Mouse (Mus musculus): ENCODE measurements around the gene Ntrk1. TPM values are rescaled to one million over a fixed set of nuclear protein-coding genes. Genes with fewer than 3 reads are reported as not detected.

Ntrk1 gene
- total RNA-seq, 2 experiments from 2014 or later, result not detected

DNA sequence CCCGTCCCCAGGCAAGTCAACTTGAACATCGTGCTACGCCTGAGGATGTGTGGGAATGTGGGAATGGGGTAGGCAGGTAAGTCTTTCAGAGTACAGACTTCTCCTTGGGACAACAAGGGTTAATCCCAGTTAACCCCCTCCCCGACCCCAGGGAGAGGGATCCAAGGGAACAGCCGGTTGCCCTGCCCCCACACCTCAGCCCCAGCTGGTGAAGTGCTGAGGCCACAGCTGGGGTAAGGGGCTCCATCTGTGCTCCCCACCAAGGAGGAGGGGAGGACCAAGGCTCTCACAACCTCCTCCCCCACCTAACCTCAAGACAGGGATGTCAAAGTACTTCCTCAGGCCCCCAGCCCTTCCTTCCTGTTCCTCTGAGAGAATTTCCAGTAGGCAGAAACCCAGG, 5.2 kb downstream of the Ntrk1 start:
- ATAC-seq (replicated peaks; ENCODE audit: low FRiP score, low TSS enrichment, poor library complexity, severe bottlenecking), result no peak

DNA sequence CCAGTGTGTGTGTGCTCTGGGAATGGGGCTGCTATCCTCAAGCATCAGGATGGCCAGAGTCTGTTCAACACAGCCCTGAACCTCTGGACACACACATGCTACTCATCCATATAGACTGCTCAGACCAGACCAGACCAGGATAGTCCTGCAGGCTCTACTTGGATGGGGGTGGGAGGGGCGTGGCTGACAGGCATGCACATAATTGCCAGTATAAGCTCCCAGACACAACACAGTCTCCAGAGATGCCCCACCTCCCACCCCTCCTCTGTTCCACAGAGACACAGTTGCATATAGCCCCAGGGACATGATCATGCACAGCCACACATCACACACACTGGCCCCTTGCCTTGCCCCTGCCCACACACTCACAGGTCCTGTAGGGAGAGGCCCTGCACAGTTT, 5.7 kb downstream of the Ntrk1 start:
- no peak for ATAC-seq (replicated peaks; ENCODE audit: low FRiP score, low TSS enrichment, poor library complexity, severe bottlenecking)

DNA sequence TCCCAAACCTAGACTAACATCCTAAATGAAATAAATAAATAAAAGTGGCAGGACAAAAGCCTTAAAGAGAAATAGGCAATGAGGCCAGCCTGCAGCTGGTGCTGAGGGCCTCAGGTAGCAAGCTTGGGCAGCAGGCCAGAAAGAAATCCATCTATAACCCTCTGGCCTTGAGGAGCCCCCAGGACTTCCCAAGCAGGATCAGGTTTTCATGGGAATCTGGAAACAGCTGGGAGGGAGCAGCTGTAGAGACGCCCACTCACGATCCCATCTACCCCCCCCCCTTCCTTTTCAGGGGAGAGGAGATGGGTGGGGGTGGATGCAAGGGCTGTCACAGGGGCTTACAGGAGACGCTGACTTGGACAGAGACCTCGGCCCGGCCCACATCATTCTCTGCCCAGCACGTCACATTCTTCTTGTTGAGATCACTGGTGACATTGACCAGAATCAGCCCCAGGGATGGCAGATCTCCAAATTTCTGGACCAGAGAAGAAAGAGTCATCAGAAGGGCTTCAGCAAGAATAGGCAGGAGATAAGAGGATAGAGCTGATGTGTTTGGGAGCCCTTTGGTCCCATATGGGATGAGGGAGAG, 9.2 kb downstream of the Ntrk1 start:
- ATAC-seq (replicated peaks; ENCODE audit: low FRiP score, low TSS enrichment, poor library complexity, severe bottlenecking), result no peak

DNA sequence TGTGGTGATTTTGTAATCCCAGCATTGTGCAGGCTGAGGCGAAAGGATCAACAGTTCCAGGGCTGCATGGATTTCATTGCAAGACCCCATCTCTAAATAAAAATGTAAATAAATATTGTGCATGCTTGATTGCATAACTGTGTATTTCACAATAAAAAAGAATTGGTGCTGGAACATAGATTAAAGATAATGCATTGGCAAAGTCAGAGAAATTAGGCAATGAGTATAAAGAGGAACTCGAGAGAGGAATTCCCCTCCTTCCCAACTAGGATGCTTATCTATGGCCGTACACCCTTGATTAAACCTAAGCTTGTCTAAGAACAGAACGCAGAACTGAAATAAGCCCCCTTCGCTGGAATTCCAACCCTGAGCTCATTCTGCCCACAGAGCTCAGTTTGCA, 9.8 kb downstream of the Ntrk1 start:
- no peak for ATAC-seq (replicated peaks; ENCODE audit: low FRiP score, low TSS enrichment, poor library complexity, severe bottlenecking)

DNA sequence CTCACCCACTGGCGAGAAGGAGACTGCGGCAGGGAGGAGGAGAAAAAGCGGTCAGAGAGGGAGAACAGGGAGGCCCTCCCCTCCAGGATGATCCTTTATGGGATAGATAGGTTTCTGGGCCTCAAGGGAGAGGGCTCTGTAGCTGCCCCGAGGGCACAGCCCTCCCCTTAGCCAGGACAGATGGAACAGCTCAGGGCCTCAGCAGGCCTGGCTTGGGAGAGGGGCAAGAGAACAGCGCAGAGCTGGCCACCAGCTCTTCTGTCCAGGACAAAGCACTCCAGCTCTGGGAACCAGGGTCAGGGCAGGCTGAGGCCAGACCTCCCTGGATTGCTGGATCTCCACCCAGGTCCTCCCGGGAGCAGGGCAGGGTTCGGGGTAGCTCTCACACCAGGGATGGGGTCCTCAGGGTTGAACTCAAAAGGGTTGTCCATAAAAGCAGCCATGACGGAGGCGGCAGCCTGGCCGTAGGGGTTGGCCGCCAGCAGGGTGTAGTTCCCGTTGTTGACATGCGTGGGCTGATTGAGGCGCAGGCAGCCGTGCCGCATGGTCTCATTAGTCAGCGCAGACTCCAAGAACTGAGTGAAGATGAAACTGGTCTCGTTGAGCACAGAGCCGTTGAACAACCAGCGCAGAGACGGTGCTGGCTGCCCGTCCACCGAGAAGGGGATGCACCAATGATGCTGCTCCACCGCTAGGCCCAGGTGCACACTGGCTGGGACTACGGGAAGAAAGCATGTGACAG, 11.5 kb downstream of the Ntrk1 start:
- ATAC-seq (replicated peaks; ENCODE audit: low FRiP score, low TSS enrichment, poor library complexity, severe bottlenecking), result no peak; the same call in 1 of the 2 replicates

DNA sequence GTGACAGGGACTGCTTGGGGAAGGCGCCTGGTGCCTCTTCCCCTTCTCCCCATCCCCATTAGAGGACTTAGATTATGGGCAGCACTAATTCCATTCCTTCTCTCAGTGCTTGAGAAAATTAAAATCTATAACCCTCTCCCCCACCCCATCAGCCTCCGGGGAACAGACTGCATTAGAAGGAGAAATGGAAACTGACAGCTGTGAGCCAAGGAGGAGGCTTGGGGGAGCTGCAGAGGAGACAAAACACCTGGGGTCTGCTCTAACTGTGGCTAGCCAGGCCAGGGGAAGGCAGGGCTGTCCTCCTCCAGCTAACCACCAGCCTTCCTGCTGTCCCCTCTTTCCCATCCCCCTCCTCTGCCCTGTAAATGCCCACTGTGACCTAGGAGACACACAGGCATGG, 15.9 kb downstream of the Ntrk1 start:
- no peak for ATAC-seq (replicated peaks; ENCODE audit: low FRiP score, low TSS enrichment, poor library complexity, severe bottlenecking)

DNA sequence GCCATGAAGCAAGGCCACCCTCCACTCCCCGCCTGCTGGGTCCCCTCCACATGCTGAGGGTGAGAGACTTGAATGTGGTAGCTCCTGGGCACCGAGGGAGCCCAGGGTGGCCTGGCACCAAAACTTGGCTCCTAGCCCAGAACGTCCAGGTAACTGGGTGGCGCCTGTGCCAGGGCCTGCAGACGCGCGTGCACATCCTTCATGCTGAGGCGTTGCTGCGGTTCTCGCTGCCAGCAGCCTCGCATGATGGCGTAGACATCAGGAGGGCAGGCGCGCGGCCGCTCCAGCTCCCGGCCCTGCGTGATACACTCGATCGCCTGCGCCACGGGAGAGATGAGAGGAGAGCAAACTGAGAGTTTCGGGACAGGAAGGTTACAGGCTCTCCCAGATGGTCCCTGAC, 16.7 kb downstream of the Ntrk1 start:
- no peak for ATAC-seq (replicated peaks; ENCODE audit: low FRiP score, low TSS enrichment, poor library complexity, severe bottlenecking)

DNA sequence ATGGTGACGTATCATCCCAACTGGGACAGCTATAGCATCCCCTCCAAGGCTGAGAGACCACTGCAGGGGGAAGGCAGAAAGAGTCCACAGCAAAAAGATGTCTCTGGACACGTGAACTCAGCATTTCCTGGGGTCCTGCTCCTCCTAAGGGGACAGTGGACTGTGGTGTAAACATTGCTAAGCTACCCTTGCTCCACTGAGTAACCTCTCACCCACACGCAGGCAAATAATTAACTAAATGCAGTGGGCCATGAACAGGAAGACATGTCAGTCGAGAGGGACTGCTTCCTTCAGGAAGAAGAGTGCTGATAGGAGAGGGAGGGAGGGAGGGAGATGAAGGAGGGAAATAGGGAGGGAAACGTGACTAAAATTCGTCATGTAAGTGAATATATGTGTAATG, 23.9 kb downstream of the Ntrk1 start:
- no peak for ATAC-seq (replicated peaks; ENCODE audit: low FRiP score, low TSS enrichment, poor library complexity, severe bottlenecking)

DNA sequence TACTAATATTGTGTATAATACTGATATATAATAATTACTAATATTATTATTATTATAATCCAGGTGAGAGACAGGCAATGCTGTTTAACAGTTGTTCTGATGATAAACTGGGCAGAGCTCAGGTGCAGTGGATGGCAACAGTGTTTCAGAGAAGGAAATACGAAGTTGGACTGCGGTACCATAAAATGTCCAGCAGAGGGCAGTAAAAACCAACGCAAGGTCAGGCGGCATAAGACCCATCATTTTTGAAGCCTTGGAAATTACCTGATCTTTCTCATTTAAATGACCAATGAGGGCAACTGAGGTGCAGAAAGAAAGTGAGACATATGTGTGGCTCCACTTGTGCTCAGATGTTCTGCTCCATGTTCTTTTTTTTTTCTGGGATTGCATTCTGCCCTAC, 24.7 kb downstream of the Ntrk1 start:
- ATAC-seq (replicated peaks; ENCODE audit: low FRiP score, low TSS enrichment, poor library complexity, severe bottlenecking), result 0 out of 2 replicates have a peak, but pooled peaks have one; percentile 41

DNA sequence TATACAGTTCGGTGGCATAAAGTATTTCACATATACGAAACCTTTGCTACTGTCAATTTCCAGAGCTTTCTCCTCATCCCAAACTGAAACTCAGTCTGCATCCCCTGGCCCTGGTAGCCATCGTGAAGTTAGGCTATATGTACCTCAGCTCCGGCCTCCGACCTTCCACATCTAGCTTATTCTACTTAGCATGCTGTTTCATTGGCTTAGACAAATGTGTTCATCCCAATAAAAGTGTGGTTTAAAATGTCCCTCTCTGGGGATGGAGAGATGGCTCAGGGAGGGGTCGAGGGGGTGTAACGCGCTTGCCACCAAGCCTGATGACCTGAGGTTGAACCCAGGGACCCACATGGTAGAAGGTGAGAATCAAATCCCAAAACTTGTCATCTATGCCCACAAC, 25.5 kb downstream of the Ntrk1 start:
- no peak for ATAC-seq (replicated peaks; ENCODE audit: low FRiP score, low TSS enrichment, poor library complexity, severe bottlenecking)

DNA sequence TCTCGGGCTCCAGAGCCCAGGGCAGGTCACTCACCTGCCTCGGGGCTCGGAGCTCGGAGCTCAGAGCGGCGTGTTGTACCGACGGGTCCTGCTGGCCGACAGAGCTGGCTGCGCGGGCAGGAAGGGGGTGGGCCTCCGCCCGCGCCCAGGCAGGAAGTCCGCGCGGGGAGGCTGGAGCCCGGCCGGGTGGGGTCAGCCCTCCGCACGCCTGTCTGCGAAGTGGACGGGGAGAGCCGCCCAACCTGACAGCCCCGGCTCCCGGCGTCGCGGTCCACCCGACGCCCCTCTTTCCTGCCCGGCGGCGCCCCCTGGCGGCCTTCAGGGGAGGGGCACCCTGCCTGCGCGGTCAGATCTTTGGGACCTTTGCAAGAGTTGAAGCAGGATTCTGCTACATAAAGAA, 26.1 kb downstream of the Ntrk1 start:
- ATAC-seq (replicated peaks; ENCODE audit: low FRiP score, low TSS enrichment, poor library complexity, severe bottlenecking), result peak; percentile 61

DNA sequence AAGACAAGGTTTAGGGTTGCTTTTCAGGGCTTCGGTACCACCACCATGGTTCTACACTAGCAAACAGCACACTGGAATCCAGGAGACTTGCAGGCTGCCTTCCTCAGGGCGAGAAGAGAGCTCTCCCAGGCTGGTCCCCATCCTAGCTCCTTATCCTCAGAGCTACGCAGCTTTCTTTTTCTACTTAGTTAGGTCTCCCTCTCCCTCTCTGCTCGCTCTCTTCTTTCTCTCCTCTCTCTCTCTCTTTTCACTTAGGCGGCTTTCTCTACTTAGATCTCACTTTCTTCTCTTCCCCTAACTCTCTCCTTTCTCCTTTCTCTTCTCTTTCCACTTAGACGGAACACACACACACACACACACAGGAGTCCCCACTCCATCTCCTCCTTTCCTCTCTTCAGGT, 26.5 kb downstream of the Ntrk1 start:
- ATAC-seq (replicated peaks; ENCODE audit: low FRiP score, low TSS enrichment, poor library complexity, severe bottlenecking), result no peak

DNA sequence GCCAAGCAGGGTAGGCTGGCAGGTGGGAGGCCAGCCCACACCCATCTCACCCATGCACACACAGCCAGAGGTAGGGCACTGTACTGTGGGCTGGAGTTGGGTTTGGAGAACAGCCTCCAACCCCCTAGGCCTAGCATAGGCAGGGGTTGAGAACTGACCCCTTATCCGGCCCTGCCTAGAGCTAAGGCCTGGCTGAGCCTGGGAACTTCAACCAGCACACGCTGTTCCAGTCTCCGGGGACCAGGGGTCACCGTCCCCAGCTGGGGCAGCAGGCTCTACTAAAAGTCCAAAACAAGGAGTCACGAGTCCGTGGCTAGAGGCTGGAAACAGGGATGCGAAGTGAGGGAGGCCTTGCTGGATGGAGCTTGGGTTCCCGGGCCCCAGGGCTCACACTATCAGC, 27.2 kb downstream of the Ntrk1 start:
- ATAC-seq (replicated peaks; ENCODE audit: low FRiP score, low TSS enrichment, poor library complexity, severe bottlenecking), result no peak

DNA sequence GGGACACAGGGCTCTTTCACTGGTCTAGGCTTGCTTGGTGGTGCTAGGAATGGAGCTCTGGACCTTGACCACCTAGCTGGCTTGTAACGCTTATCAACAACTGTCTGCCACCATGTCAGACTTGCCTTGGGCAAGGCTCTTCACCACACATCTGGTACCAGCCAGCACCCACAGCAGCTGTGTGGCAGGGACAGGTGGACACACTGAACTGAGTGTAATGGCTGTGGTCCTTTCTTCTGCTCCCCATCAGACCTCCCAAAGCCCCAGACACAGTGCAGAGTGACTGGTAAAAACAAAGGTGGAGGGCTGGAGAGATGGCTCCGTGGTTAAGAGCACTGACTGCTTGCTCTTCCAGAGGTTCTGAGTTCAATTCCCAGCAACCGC, 28.7 kb downstream of the Ntrk1 start:
- no peak for ATAC-seq (replicated peaks; ENCODE audit: low FRiP score, low TSS enrichment, poor library complexity, severe bottlenecking)

DNA sequence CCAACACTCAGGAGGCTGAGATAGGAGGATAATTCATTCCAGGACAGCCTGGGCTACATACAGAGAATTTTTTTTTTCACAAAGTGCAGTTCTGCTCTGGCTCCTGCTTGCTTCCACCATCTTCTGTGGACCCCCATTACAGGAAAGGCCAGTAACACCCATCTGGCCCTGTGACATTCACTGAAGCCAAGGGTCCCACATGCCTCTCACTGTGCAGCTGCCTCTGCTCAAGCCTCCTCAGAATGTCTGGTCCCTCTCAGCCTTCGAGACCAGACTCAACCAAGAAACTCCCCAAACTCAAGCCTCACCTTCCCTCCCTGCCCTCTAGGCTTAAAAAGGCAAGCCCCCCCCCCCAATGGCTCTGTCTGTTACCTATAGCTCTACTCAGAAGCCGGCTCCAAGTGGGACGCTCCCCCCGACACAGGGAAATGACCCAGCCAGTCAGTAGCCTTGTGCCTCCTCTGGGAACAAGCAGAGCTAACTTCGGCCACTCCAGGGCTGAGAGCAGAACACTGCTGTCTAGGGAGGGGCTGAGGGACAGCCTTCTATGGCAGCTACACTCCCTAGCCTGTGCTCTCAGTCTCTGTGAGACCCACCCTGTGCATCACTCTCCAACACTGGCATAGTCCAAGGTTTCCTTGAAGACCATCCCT, 29.2 kb downstream of the Ntrk1 start:
- no peak for ATAC-seq (replicated peaks; ENCODE audit: low FRiP score, low TSS enrichment, poor library complexity, severe bottlenecking)

DNA sequence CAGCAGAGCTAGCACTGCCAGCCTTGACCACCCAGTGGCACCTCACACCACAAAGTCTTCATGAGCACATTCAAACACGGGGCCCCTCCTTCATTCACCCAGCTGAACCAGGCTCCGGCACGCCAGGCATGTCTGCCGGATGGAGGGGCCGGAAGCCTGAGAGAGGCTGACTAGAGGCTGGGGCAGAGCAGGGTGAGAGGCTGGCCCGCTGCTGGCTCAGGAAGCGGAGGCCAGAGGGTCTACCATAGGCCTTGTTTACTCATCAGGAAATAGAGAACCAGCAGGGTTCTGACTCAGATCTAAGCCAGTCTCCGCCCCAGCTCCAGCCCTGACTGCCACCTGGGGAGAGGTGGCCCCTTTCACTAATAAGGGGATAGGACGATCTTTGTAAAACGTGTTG, 29.9 kb downstream of the Ntrk1 start:
- 0 out of 2 replicates have a peak, but pooled peaks have one; percentile 11 for ATAC-seq (replicated peaks; ENCODE audit: low FRiP score, low TSS enrichment, poor library complexity, severe bottlenecking)

DNA sequence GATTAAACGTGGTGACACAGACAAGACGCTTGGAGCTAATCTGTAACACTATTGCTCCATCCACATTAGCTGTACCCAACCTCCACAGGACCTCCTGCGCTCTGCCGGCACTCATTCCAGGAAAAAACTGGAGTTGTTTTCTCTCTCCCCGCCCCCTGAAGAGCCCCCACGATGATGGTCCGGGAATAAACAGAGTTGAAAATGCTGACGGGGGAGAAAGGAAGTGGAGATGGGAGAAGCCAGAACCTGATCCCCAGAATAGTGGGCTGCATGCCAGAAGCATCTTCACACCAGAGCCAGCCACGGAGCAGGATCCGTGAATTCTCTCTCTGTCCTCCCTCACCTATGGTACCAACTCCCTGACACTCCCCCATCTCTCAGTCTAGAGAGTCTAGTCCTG, 30.5 kb downstream of the Ntrk1 start:
- no peak for ATAC-seq (replicated peaks; ENCODE audit: low FRiP score, low TSS enrichment, poor library complexity, severe bottlenecking)

DNA sequence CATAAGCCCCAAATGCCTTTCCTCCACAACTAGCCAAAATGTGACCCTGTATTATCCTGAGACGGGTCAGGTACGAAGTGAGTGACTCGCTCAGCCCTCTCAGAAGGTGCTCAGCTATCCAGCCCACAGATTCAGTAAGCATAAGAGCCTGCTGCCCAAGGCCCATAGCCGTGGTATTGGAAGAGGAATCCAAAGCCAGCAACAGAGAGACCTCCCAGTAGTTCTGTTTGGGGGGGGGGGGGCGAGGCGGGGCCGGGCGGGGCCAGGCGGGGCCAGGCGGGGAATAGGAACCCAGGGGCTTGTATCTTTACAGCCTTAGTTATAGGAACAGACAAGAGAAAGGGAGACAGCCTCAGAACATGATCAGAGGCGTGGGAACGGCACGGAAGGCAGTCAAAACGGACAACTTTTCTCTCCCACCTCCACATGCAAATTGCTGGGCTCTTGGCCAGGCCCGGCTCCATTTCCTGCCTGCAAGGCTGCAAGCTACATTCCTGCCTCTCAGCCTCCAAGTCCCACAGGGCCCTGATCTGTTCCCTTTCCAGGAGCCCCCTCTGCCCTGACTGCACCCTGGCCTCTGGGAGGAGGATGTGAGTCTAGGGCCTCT, 31.2 kb downstream of the Ntrk1 start:
- ATAC-seq (replicated peaks; ENCODE audit: low FRiP score, low TSS enrichment, poor library complexity, severe bottlenecking), result no peak

DNA sequence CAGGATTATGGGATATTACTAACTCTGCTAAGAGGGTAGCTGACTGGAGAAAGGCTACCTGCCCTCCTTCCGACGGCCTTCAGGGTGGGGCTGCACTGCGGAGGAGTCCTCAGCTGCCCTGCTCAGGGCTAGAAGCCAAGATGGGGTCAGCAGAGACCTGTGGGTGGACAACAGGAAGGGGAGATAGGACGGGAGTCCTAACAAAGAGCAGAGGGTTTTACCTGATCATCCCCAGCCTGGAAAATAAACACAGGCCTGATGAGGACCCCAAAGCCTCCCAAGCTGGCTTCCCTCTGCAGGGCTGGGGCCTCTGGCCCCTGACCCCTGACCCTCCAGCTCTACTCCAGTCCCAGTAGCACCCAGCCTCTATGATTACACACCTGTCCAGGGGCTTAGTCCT, 31.8 kb downstream of the Ntrk1 start:
- ATAC-seq (replicated peaks; ENCODE audit: low FRiP score, low TSS enrichment, poor library complexity, severe bottlenecking), result no peak
